Mouse (Mus musculus) heart, adult 2 months (tissue): ENCODE data around the gene Tmem179b.

Experiments
- CTCF ChIP-seq: fragments of 200-600 bp; IDR thresholded peaks from 2 replicates; pipeline ENCODE4 v1.8.1; 2022; ENCODE audit warnings: antibody characterized with exemption, mild to moderate bottlenecking, moderate library complexity
- EP300 ChIP-seq: fragments of 200-500 bp; IDR thresholded peaks from 2 replicates; pipeline ENCODE4 v1.6.1; 2011; ENCODE audit warnings: low read depth, low read length, control low read depth; ENCODE audit not compliant: insufficient read depth
- POLR2A ChIP-seq: fragments of 200-500 bp; IDR thresholded peaks from 2 replicates; pipeline ENCODE4 v1.6.1; 2011; ENCODE audit warnings: mild to moderate bottlenecking, low read depth, low read length, control low read depth; ENCODE audit not compliant: insufficient read depth

DNA sequence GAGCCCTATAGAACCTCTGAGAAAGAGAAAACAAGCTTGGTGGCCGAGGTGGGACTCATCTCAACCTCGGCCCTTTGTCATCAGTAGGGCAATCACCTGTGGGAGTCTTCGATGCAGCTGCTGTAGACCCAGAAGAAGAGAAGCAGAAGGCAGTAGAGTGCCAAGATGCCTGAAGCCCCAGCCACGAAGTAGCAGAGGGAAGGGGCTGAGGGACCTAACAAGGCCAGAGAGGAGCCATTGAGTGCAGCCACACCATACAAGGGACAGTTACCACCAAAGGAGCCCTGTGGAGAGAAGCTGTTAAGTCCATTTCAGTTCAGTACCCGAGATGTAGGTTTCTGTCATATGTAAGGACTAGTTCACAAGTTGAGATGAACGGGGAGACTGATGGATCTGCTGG, 858 bp downstream of the Tmem179b start:
- no peak for TF ChIP-seq POLR2A
- no peak for TF ChIP-seq CTCF
- TF ChIP-seq EP300: no peak
